Mouse (Mus musculus): ENCODE measurements around the gene Nudt9. TPM values are rescaled to one million over a fixed set of nuclear protein-coding genes. Genes with fewer than 3 reads are reported as not detected.

Gene Nudt9
- total RNA-seq, 2 experiments from 2014 or later: 43.9 to 46.7 TPM

GRCm38 (mm10) chr5:104113491-104114172 is 67.5 kb downstream of the Nudt9 start, which contains the start of gene Sparcl1:
TSS of gene Sparcl1 (minus strand) at chr5:104113733.
- peak; percentile 71 for DNase-seq
- intact Hi-C loops (cut with DNase I): no loop called here

Small RNA genes within 50 kb of the gene (microRNA-seq; reads per million reads assigned to microRNA genes)
- gene Mir5619: not detected

Other genes with a start within 250 kb of the Nudt9 start
- gene Klhl8, start 135.0 kb upstream of the Nudt9 start, total RNA-seq (2021): 10 to 100 TPM; 46.0 to 46.4 TPM
- gene Hsd17b13, start 68.9 kb upstream of the Nudt9 start, total RNA-seq (2021): not detected
- gene Hsd17b11, start 24.4 kb upstream of the Nudt9 start, total RNA-seq (2021): 10 to 100 TPM; 20.2 to 22.6 TPM
- gene Gm17660, start 31.3 kb downstream of the Nudt9 start, total RNA-seq (2021): not detected
- gene Sparcl1, start 67.4 kb downstream of the Nudt9 start, total RNA-seq (2021): 100 to 1,000 TPM; 465 to 498 TPM
- not detected for gene Dspp, start 124.4 kb downstream of the Nudt9 start, total RNA-seq (2021)
- gene Dmp1, start 156.3 kb downstream of the Nudt9 start, total RNA-seq (2021): under 1 TPM; 0.18 to 0.36 TPM